Mouse (Mus musculus) stomach, embryonic 16.5 days (tissue): ENCODE results near the gene Reln. TPM values are rescaled to one million over a fixed set of nuclear protein-coding genes. Genes with fewer than 3 reads are reported as not detected.

ENCODE experiments used
- ATAC-seq: fragments of 200-750 bp; cut with Nextera tagmentation; 2 replicates; pipeline ENCODE4 v1.8.0; 2017; ENCODE audit warnings: moderate number of reproducible peaks, moderate TSS enrichment; ENCODE audit not compliant: insufficient read depth, low FRiP score
- H3K27ac ChIP-seq: fragments of 300-500 bp; sonication (generic); 2 replicates; pipeline ENCODE4 v1.5.1; 2014; ENCODE audit warnings: low read length
- H3K27me3 ChIP-seq: fragments of 300-500 bp; sonication (generic); 2 replicates; pipeline ENCODE4 v1.6.1; 2014; ENCODE audit warnings: low read length, control low read depth, mixed read lengths; ENCODE audit not compliant: control insufficient read depth, insufficient read depth
- H3K36me3 ChIP-seq: fragments of 300-500 bp; sonication (generic); 2 replicates; pipeline ENCODE4 v1.6.1; 2014; ENCODE audit warnings: low read length; ENCODE audit not compliant: control insufficient read depth, insufficient read depth
- H3K4me1 ChIP-seq: fragments of 300-500 bp; sonication (generic); 2 replicates; pipeline ENCODE4 v1.6.1; 2014; ENCODE audit warnings: low read length, control low read depth, mixed read lengths; ENCODE audit not compliant: control insufficient read depth, insufficient read depth
- H3K4me2 ChIP-seq: fragments of 300-500 bp; sonication (generic); 2 replicates; pipeline ENCODE4 v1.6.1; 2014; ENCODE audit warnings: low read depth, low read length, mixed read lengths
- H3K4me3 ChIP-seq: fragments of 300-500 bp; sonication (generic); replicated peaks from 2 replicates; pipeline ENCODE4 v1.5.1; 2014; ENCODE audit warnings: mild to moderate bottlenecking, low read length
- H3K9ac ChIP-seq: fragments of 300-500 bp; sonication (generic); 2 replicates; pipeline ENCODE4 v1.6.1; 2014; ENCODE audit warnings: low read length
- H3K9me3 ChIP-seq: fragments of 300-500 bp; sonication (generic); replicated peaks from 2 replicates; pipeline ENCODE4 v1.6.1; 2016; ENCODE audit warnings: low read length, control low read depth; ENCODE audit not compliant: control insufficient read depth
- WGBS: fragments of 180-500 bp; shearing (Covaris S2); extraction: QIAGEN DNeasy Blood & Tissue Kit; methylation state at CpG from one replicate; pipeline ENCODE4 v1.1.7; 2014; 5-methylcytosine and 5-hydroxymethylcytosine counted together
- polyA plus RNA-seq: library from polyadenylated mRNA; unstranded; fragments of >200 nt; fragmentation: Nextera tagmentation; extraction: Ambion mirVana; gene quantifications from 2 replicates; pipeline ENCODE4 v1.2.1, GENCODE M21; 2015

Reln gene
- polyA plus RNA-seq, 1 experiment from 2014 or later = 4.7 TPM

DNA sequence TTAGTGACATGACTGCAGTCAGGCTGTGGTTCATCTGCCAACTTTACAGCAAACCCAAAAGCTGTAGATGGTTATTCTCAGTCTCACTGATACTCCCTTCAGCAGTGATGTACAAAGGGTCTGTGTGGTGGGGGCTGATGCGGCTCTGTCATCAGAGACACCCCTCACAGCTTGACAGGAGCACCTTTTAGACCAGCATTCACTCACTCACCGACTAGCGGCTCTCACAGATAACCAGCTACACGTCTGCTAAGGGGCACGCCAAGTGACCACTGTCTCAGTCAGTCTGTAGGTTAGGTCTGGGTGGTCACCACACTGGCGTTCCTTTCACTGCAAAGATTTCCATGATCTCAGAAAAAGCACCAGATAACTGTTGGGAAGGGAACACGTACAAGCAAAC lies 2.0 kb downstream of the Reln start:
- no peak overlapping the region for H3K27ac ChIP-seq
- no peak overlapping the region for H3K4me3 ChIP-seq
- peaks cover 68% of the 10 kb centered on the region for H3K27me3 ChIP-seq
- H3K9ac ChIP-seq = no peak overlapping the region
- H3K4me1 ChIP-seq = peaks cover 12% of the 10 kb centered on the region; the same call in 1 of the 2 replicates
- no peaks in the 10 kb centered on the region for H3K36me3 ChIP-seq
- 67% methylated on average over 7 of the region's 7 CpGs for WGBS
- H3K4me2 ChIP-seq = no peak overlapping the region
- no peak for ATAC-seq
- H3K9me3 ChIP-seq = no peaks in the 10 kb centered on the region

- no peak overlapping the region for H3K4me2 ChIP-seq
- H3K4me1 ChIP-seq = peaks cover 12% of the 10 kb centered on the region; the same call in 1 of the 2 replicates
- ATAC-seq = no peak
- WGBS = 83% methylated on average over 8 of the region's 8 CpGs
- no peaks in the 10 kb centered on the region for H3K36me3 ChIP-seq
- H3K27ac ChIP-seq = no peak overlapping the region
- H3K9me3 ChIP-seq = no peaks in the 10 kb centered on the region
- H3K27me3 ChIP-seq = peaks cover 54% of the 10 kb centered on the region
- H3K4me3 ChIP-seq = no peak overlapping the region
- no peak overlapping the region for H3K9ac ChIP-seq
Observed at GRCm38 (mm10) chr5:22340991-22341390, 3.5 kb downstream of the Reln start.

DNA sequence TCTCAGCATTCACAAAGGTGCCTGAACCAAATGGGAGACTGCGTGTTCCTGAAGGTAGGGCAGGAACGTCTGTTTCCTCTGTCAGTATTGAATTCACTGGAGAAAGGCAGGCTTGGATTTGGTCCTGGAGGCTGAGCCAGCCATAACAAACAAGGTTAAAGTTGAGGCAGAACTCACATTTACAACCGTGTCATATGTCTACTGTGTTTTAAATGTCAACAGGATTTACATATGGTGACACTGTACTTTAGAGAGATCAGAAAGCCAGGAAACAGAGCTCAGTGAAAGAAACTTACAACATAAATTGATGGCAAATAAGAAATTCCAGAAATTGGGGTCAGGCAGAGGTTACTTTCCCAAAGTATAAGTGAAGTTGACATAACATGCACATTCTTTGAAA lies 9.1 kb downstream of the Reln start:
- no peaks in the 10 kb centered on the region; the same call in 1 of the 2 replicates for H3K4me1 ChIP-seq
- H3K9ac ChIP-seq = no peak overlapping the region
- H3K9me3 ChIP-seq = peaks cover 7% of the 10 kb centered on the region
- no peak overlapping the region for H3K4me3 ChIP-seq
- H3K36me3 ChIP-seq = no peaks in the 10 kb centered on the region
- H3K4me2 ChIP-seq = no peak overlapping the region
- H3K27me3 ChIP-seq = peaks cover 5% of the 10 kb centered on the region; the same call in 1 of the 2 replicates
- ATAC-seq = no peak
- no peak overlapping the region for H3K27ac ChIP-seq
- 47% methylated on average over 3 of the region's 3 CpGs for WGBS

GRCm38 (mm10) chr5:22330802-22331201 lies 13.7 kb downstream of the Reln start:
- WGBS = 49% methylated on average over 5 of the region's 5 CpGs
- H3K36me3 ChIP-seq = no peaks in the 10 kb centered on the region
- H3K27me3 ChIP-seq = no peaks in the 10 kb centered on the region
- no peak overlapping the region for H3K4me2 ChIP-seq
- ATAC-seq = no peak
- H3K4me3 ChIP-seq = no peak overlapping the region
- no peak overlapping the region for H3K9ac ChIP-seq
- no peak overlapping the region for H3K27ac ChIP-seq
- H3K4me1 ChIP-seq = no peaks in the 10 kb centered on the region; the same call in 1 of the 2 replicates
- peaks cover 7% of the 10 kb centered on the region for H3K9me3 ChIP-seq

- Histone ChIP-seq H3K4me3 (no peak overlapping the region), H3K9ac (no peak overlapping the region), H3K27me3 (no peaks in the 10 kb centered on the region), H3K36me3 (no peaks in the 10 kb centered on the region), H3K9me3 (peaks cover 6% of the 10 kb centered on the region), H3K4me1 (no peaks in the 10 kb centered on the region; the same call in 1 of the 2 replicates), H3K27ac (no peak overlapping the region), H3K4me2 (no peak overlapping the region)
- WGBS = 74% methylated on average over 8 of the region's 8 CpGs
- ATAC-seq = no peak
Observed at GRCm38 (mm10) chr5:22328431-22329359, 15.8 kb downstream of the Reln start.

DNA sequence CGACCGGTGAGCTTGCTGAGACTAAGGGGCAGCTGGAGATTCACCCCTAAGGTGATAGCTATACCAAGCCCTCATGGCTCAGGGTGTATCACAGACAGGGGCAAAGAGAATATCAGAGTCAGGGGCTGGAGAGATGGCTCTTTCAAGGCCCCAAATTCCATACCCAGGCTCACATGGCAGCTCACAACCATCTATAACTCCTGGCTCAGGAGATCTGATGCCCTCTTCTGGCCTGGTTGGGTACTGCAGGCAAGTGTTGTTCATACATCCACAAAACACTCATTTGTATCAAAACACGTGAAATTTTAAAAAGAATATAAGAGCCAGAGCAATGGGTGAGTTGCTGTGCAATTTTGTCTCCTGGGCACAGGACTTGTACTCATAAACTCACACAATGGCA lies 17.3 kb downstream of the Reln start:
- no peak for ATAC-seq
- Histone ChIP-seq H3K9me3 (no peaks in the 10 kb centered on the region), H3K27ac (no peak overlapping the region), H3K9ac (no peak overlapping the region), H3K27me3 (no peaks in the 10 kb centered on the region), H3K36me3 (no peaks in the 10 kb centered on the region), H3K4me3 (no peak overlapping the region), H3K4me2 (no peak overlapping the region), H3K4me1 (no peaks in the 10 kb centered on the region; the same call in 1 of the 2 replicates)
- WGBS = 84% methylated on average over 3 of the region's 3 CpGs

DNA sequence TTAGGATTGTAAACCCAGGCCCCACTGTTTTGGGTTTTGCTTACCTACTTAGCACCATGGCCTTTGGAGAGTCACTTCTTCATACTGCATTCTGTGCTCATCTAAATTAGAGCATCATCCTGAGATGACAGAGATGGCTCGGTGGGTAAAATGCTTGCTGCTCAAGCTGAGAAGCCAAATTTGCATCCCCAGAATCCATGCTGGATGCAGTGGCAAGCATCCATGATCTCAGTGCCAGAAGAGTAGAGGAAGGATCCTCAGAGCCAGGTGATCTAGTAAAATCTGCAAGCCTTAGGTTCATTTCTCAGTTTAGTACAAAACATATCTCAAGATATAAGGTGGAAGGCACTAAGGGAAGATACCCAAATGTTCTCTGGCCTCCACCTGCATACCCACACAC lies 20.7 kb downstream of the Reln start:
- WGBS = 73% methylated on average over 1 of the region's 1 CpGs
- H3K27ac ChIP-seq = no peak overlapping the region

GRCm38 (mm10) chr5:22317807-22318206 lies 26.7 kb downstream of the Reln start:
- Histone ChIP-seq H3K4me3 (no peak overlapping the region), H3K9me3 (no peaks in the 10 kb centered on the region), H3K9ac (no peak overlapping the region), H3K4me1 (no peaks in the 10 kb centered on the region), H3K4me2 (no peak overlapping the region), H3K27me3 (no peaks in the 10 kb centered on the region), H3K27ac (no peak overlapping the region), H3K36me3 (no peaks in the 10 kb centered on the region)
- no peak for ATAC-seq
- WGBS = 63% methylated on average over 1 of the region's 1 CpGs

More for the DNA sequence above, 20.7 kb downstream of the Reln start:
- Histone ChIP-seq H3K4me3 (no peak overlapping the region), H3K4me2 (no peak overlapping the region), H3K9ac (no peak overlapping the region), H3K27me3 (no peaks in the 10 kb centered on the region), H3K36me3 (no peaks in the 10 kb centered on the region), H3K9me3 (no peaks in the 10 kb centered on the region), H3K4me1 (no peaks in the 10 kb centered on the region)
- ATAC-seq = no peak

DNA sequence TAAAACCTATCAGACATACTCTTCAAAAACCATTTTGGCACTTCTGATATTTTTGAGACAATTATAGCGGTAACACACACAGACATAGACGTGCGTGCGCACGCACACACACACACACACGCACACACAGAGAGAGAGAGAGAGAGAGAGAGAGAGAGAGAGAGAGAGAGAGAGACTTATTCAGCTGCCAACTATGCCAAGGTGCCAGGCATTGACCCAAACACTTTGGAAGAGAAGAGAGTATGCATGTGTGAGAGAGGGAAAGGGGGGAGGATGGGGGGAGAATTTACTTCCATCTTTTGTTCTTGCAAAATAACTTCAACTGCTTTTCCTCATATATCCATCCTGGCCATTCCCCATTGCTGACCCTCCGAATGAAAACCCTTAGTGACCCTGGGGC lies 28.0 kb downstream of the Reln start:
- Histone ChIP-seq H3K9ac (no peak overlapping the region), H3K27ac (no peak overlapping the region), H3K4me2 (no peak overlapping the region), H3K4me3 (no peak overlapping the region), H3K4me1 (no peaks in the 10 kb centered on the region), H3K27me3 (no peaks in the 10 kb centered on the region), H3K9me3 (no peaks in the 10 kb centered on the region), H3K36me3 (no peaks in the 10 kb centered on the region)
- ATAC-seq = no peak
- whole genome bisulfite sequencing = 92% methylated on average over 7 of the region's 7 CpGs
